Mouse (Mus musculus) midbrain, postnatal 0 days (tissue): ENCODE results near the gene Erbb4. TPM values are rescaled to one million over a fixed set of nuclear protein-coding genes. Genes with fewer than 3 reads are reported as not detected.
A peak's percentile ranks its signal among the peaks of the same experiment; 100 is the strongest.

Experiments used
- ATAC-seq: fragments of 200-750 bp; cut with Nextera tagmentation; 2 replicates; pipeline ENCODE4 v1.8.0; 2017; ENCODE audit warnings: moderate number of reproducible peaks, mild to moderate bottlenecking, moderate TSS enrichment, moderate library complexity; ENCODE audit not compliant: low FRiP score
- DNase-seq: peaks from one replicate; pipeline ENCODE4 v3.0.0-alpha.2; 2015; ENCODE audit warnings: low spot score
- H3K27ac ChIP-seq: fragments of 300-500 bp; sonication (generic); 2 replicates; pipeline ENCODE4 v1.5.1; 2014; ENCODE audit warnings: low read depth, mild to moderate bottlenecking, low read length, mixed read lengths
- H3K27me3 ChIP-seq: fragments of 300-500 bp; sonication (generic); 2 replicates; pipeline ENCODE4 v1.6.1; 2014; ENCODE audit warnings: low read length, control low read depth, mixed read lengths; ENCODE audit not compliant: insufficient read depth
- H3K36me3 ChIP-seq: fragments of 300-500 bp; sonication (generic); 2 replicates; pipeline ENCODE4 v1.6.1; 2014; ENCODE audit warnings: low read length, control low read depth, mixed read lengths; ENCODE audit not compliant: insufficient read depth
- H3K4me1 ChIP-seq: fragments of 300-500 bp; sonication (generic); 2 replicates; pipeline ENCODE4 v1.6.1; 2014; ENCODE audit warnings: mild to moderate bottlenecking, control low read depth, antibody characterized with exemption, low read length, mixed read lengths; ENCODE audit not compliant: insufficient read depth
- H3K4me2 ChIP-seq: fragments of 300-500 bp; sonication (generic); 2 replicates; pipeline ENCODE4 v1.6.1; 2014; ENCODE audit warnings: low read depth, mild to moderate bottlenecking, low read length, mixed read lengths; ENCODE audit not compliant: poor library complexity, severe bottlenecking
- H3K4me3 ChIP-seq: fragments of 300-500 bp; sonication (generic); 2 replicates; pipeline ENCODE4 v1.5.1; 2014; ENCODE audit warnings: low read depth, mild to moderate bottlenecking, low read length, moderate library complexity
- H3K9ac ChIP-seq: fragments of 300-500 bp; sonication (generic); replicated peaks from 2 replicates; pipeline ENCODE4 v1.6.1; 2014; ENCODE audit warnings: mild to moderate bottlenecking, low read length, moderate library complexity, mixed read lengths; ENCODE audit not compliant: poor library complexity, severe bottlenecking
- H3K9me3 ChIP-seq: fragments of 300-500 bp; sonication (generic); 2 replicates; pipeline ENCODE4 v1.6.1; 2016; ENCODE audit warnings: low read length, control low read depth
- CTCF ChIP-seq: IDR thresholded peaks from 2 replicates; pipeline ENCODE4 v1.5.1; 2016; ENCODE audit warnings: antibody characterized with exemption, mild to moderate bottlenecking
- WGBS: fragments of 180-500 bp; shearing (Covaris S2); extraction: QIAGEN DNeasy Blood & Tissue Kit; methylation state at CpG from one replicate; pipeline ENCODE4 v1.1.7; 2014; 5-methylcytosine and 5-hydroxymethylcytosine counted together
- polyA plus RNA-seq: library from polyadenylated mRNA; unstranded; fragments of >200 nt; fragmentation: Nextera tagmentation; extraction: Ambion mirVana; gene quantifications from 2 replicates; pipeline ENCODE4 v1.2.1, GENCODE M21; 2015
- total RNA-seq: library from RNA; depleted of rRNA; stranded (reverse); fragments of >200 nt; gene quantifications from 2 replicates; pipeline ENCODE4 v1.2.3, GENCODE M21; 2014

The Erbb4 gene
- total and polyA plus RNA-seq, 2 experiments from 2014 or later, result 7.8 to 33.5 TPM

GRCm38 (mm10) chr1:68142562-68143350 lies 965.1 kb downstream of the Erbb4 start:
- Histone ChIP-seq H3K4me3 (no peak overlapping the region), H3K9me3 (no peaks in the 10 kb centered on the region), H3K36me3 (no peaks in the 10 kb centered on the region), H3K4me2 (no peak overlapping the region), H3K27me3 (no peaks in the 10 kb centered on the region), H3K9ac (no peak overlapping the region), H3K27ac (no peak overlapping the region), H3K4me1 (no peaks in the 10 kb centered on the region)
- ATAC-seq, result no peak
- peak; percentile 17 for DNase-seq
- TF ChIP-seq CTCF, result no peak
- 65% methylated on average over 7 of the region's 7 CpGs for WGBS

- H3K4me1 ChIP-seq, result no peaks in the 10 kb centered on the region
- H3K4me2 ChIP-seq, result no peak overlapping the region
- no peak overlapping the region for H3K9ac ChIP-seq
- H3K4me3 ChIP-seq, result no peak overlapping the region
- H3K27me3 ChIP-seq, result no peaks in the 10 kb centered on the region
- TF ChIP-seq CTCF, result no peak
- no peaks in the 10 kb centered on the region for H3K9me3 ChIP-seq
- no peak overlapping the region for H3K27ac ChIP-seq
- ATAC-seq, result no peak
- no peaks in the 10 kb centered on the region for H3K36me3 ChIP-seq
- DNase-seq, result no peak
Observed at GRCm38 (mm10) chr1:68134943-68135342, 972.9 kb downstream of the Erbb4 start.

GRCm38 (mm10) chr1:68134450-68134849 lies 973.4 kb downstream of the Erbb4 start:
- Histone ChIP-seq H3K36me3 (no peaks in the 10 kb centered on the region), H3K4me1 (no peaks in the 10 kb centered on the region), H3K9ac (no peak overlapping the region), H3K4me2 (no peak overlapping the region), H3K27me3 (no peaks in the 10 kb centered on the region), H3K27ac (no peak overlapping the region), H3K9me3 (no peaks in the 10 kb centered on the region), H3K4me3 (no peak overlapping the region)
- TF ChIP-seq CTCF, result no peak
- WGBS, result 82% methylated on average over 2 of the region's 2 CpGs
- no peak for ATAC-seq
- DNase-seq, result peak; percentile 14

- H3K4me2 ChIP-seq, result no peak overlapping the region
- no peak overlapping the region for H3K9ac ChIP-seq
- no peak overlapping the region for H3K27ac ChIP-seq
- no peak for TF ChIP-seq CTCF
- H3K27me3 ChIP-seq, result no peaks in the 10 kb centered on the region
- DNase-seq, result no peak
- no peak overlapping the region for H3K4me3 ChIP-seq
- H3K4me1 ChIP-seq, result no peaks in the 10 kb centered on the region
- ATAC-seq, result no peak
- WGBS, result 87% methylated on average over 2 of the region's 2 CpGs
- no peaks in the 10 kb centered on the region for H3K36me3 ChIP-seq
- H3K9me3 ChIP-seq, result no peaks in the 10 kb centered on the region
Observed at GRCm38 (mm10) chr1:68123541-68123940, 984.3 kb downstream of the Erbb4 start.

GRCm38 (mm10) chr1:68120364-68120763 lies 987.5 kb downstream of the Erbb4 start:
- Histone ChIP-seq H3K27ac (no peak overlapping the region), H3K9ac (no peak overlapping the region), H3K9me3 (no peaks in the 10 kb centered on the region), H3K36me3 (no peaks in the 10 kb centered on the region), H3K4me3 (no peak overlapping the region), H3K4me2 (no peak overlapping the region), H3K4me1 (no peaks in the 10 kb centered on the region), H3K27me3 (no peaks in the 10 kb centered on the region)
- ATAC-seq (no peak), DNase-seq (no peak)
- WGBS, result 40% methylated on average over 7 of the region's 7 CpGs
- TF ChIP-seq CTCF, result no peak

- Histone ChIP-seq H3K27me3 (no peaks in the 10 kb centered on the region), H3K4me2 (no peak overlapping the region), H3K4me3 (no peak overlapping the region), H3K36me3 (no peaks in the 10 kb centered on the region), H3K27ac (no peak overlapping the region), H3K4me1 (no peaks in the 10 kb centered on the region), H3K9ac (no peak overlapping the region), H3K9me3 (no peaks in the 10 kb centered on the region)
- ATAC-seq (no peak), DNase-seq (no peak)
- TF ChIP-seq CTCF, result no peak
- WGBS, result 86% methylated on average over 5 of the region's 5 CpGs
Observed at GRCm38 (mm10) chr1:68115721-68116120, 992.1 kb downstream of the Erbb4 start.
